Mouse (Mus musculus): Measurements from ENCODE around the gene AI661453. TPM values are rescaled to one million over a fixed set of nuclear protein-coding genes. Genes with fewer than 3 reads are reported as not detected.
"Not testable (repeated sequence)": the region's sequence is repeated elsewhere in the genome, so short reads cannot be mapped to it uniquely, and the experiment has no call there.

Gene AI661453
- polyA plus RNA-seq, 1 experiment from 2014 or later = 0.19 TPM

DNA sequence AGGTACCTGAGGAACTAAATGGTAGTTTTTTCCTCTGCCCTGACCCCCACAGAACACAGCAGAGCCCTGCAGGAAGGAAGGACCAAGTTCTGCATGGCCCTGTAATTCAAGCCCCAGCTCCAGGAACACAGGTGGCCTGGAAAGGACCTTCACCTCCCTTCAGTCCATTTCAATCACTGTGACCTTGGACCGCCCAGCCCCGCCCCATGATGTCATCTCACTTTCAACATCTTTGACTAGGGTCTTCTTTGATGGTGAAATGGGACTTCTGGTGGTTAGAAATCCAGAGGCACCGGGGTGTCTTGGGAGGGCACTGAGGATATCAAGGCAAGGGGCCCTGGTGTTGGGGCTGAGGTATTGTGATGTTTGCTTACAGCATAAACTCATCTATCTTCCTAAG, 14.8 kb upstream of the AI661453 start:
- Histone ChIP-seq H3K9me3 (replicated peaks) (no peaks in the 10 kb centered on the region), H3K27me3 (replicated peaks) (0 out of 2 replicates have a peak, but pooled peaks cover 8% of the 10 kb centered on the region), H3K4me3 (replicated peaks) (no peak overlapping the region), H3K4me1 (no peaks in the 10 kb centered on the region), H3K9ac (replicated peaks) (no peak overlapping the region), H3K36me3 (no peaks in the 10 kb centered on the region), H3K27ac (replicated peaks) (no peak overlapping the region), H3K4me2 (no peak overlapping the region)
- 90% methylated on average over 3 of the region's 3 CpGs for WGBS
- ATAC-seq (ENCODE audit: low FRiP score) = no peak

DNA sequence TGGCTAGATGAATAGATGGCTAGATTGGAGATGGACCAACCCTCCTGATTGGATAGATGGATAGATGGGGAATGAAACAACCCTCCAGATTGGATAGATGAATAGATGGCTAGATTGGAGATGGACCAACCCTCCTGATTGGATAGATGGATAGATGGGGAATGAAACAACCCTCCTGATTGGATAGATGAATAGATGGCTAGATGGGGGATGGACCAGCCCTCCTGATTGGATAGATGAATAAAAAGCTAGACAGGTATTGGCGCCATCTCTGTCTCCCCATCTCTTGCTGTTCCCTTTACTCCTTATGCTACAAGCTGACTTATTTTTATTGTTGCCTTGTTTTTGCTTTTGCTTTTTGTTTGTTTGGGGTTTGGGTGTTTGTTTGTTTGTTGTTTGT, 13.8 kb upstream of the AI661453 start:
- H3K36me3 ChIP-seq; H3K9me3 ChIP-seq (replicated peaks); ATAC-seq (ENCODE audit: low FRiP score); H3K4me3 ChIP-seq (replicated peaks); H3K27ac ChIP-seq (replicated peaks); H3K4me1 ChIP-seq; H3K4me2 ChIP-seq; H3K9ac ChIP-seq (replicated peaks); H3K27me3 ChIP-seq (replicated peaks): not testable (repeated sequence)
- 91% methylated on average over 1 of the region's 1 CpGs for WGBS

DNA sequence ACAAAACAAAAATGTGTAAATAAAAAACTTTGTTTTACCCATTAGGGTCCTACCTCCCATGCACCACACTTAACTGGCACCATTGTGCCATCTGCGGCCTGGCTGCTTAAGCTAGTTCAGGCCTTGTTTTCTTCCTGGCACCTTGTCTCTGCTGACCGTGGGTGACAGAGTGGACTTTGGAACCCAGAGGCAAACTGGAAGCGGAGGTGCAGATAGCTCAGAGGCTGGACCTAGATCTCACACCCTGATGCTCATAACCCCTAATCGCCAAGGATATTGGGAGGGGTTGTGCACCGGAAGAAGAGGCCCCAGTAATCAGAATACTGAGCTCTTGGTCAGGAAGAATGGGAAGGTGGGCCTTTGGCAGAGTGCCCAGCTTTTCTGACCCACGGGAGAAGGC, 12.2 kb upstream of the AI661453 start:
- 77% methylated on average over 6 of the region's 6 CpGs for WGBS
- no peak for ATAC-seq (ENCODE audit: low FRiP score)

DNA sequence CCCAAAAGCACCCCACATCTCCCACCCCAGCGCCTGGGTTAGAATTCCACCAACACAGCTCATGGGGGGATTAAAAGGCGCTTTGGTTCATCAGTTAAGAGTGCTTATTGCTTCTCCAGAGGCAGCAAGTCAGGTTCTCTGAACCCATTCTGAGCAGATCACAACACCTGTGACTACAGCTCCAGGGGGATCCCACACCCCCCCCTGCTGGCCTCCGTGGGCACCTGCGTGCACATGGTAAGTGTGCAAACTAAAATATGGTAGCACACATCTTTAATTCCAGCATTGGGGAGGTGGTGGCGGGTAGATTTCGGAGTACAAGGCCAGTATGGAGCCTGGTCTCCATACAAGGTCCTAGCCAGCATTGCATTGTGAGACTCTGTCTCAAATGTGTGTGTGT, 9.1 kb upstream of the AI661453 start:
- no peaks in the 10 kb centered on the region for H3K36me3 ChIP-seq
- H3K27ac ChIP-seq (replicated peaks) = no peak overlapping the region
- no peak for ATAC-seq (ENCODE audit: low FRiP score)
- WGBS = 79% methylated on average over 6 of the region's 6 CpGs
- H3K9me3 ChIP-seq (replicated peaks) = no peaks in the 10 kb centered on the region
- no peak overlapping the region for H3K4me2 ChIP-seq
- H3K27me3 ChIP-seq (replicated peaks) = peaks cover 4% of the 10 kb centered on the region; the same call in 1 of the 2 replicates
- no peak overlapping the region for H3K9ac ChIP-seq (replicated peaks)
- H3K4me1 ChIP-seq = peaks cover 8% of the 10 kb centered on the region
- H3K4me3 ChIP-seq (replicated peaks) = no peak overlapping the region

More for the DNA sequence above, 12.2 kb upstream of the AI661453 start:
- Histone ChIP-seq H3K27me3 (replicated peaks) (0 out of 2 replicates have a peak, but pooled peaks cover 3% of the 10 kb centered on the region), H3K4me2 (no peak overlapping the region), H3K4me3 (replicated peaks) (no peak overlapping the region), H3K4me1 (peaks cover 6% of the 10 kb centered on the region), H3K9me3 (replicated peaks) (no peaks in the 10 kb centered on the region), H3K27ac (replicated peaks) (no peak overlapping the region), H3K9ac (replicated peaks) (no peak overlapping the region), H3K36me3 (no peaks in the 10 kb centered on the region)

DNA sequence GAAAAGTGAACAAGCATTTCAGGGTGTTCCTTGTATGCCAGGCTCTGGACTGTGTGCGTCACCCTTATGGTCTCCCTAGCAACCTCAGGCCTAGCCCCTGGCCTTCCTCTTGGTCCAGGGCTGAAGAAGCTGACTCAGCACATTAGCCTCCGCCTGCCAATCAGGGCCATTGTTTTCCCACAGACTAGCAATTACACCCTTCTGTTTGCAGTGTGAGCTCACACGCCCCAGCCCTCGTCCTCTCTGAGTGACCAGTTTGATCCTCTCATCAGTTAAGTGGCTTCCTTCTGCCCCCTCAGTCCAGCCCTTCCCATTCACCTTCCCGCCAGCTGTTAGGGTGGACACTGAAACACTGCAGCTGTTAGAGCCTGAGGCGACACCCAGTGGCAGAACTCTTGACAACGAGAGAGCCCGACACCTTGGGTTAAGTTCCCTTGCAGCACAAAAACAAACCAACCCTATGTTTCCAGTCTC, 7.5 kb upstream of the AI661453 start:
- H3K4me2 ChIP-seq = peak overlapping the region; percentile 41
- no peak overlapping the region for H3K4me3 ChIP-seq (replicated peaks)
- ATAC-seq (ENCODE audit: low FRiP score) = peak; percentile 69; the same call in 1 of the 2 replicates
- no peaks in the 10 kb centered on the region for H3K9me3 ChIP-seq (replicated peaks)
- no peaks in the 10 kb centered on the region for H3K36me3 ChIP-seq
- no peak overlapping the region for H3K9ac ChIP-seq (replicated peaks)
- H3K27ac ChIP-seq (replicated peaks) = no peak overlapping the region
- WGBS = 3% methylated on average over 8 of the region's 8 CpGs
- peaks cover 4% of the 10 kb centered on the region for H3K27me3 ChIP-seq (replicated peaks)
- peaks cover 8% of the 10 kb centered on the region for H3K4me1 ChIP-seq

DNA sequence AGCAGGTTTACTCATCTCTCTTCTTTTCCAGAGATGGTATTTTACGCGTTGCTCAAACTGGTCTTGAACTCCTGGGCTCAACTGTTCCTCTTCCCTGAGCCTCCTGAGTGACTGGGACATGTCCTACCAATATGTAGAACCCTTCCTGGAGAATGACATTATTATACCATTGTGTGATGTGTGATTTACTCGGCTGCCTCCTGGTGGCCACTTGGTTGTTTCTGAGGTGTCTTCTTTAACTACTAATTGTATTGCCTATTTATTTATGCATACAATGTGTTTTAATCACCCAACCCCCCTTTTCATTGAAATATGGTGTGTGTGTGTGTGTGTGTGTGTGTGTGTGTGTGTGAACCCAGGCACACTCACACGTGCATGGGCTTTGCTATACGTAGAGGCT, 5.6 kb upstream of the AI661453 start:
- ATAC-seq (ENCODE audit: low FRiP score) = no peak
- H3K36me3 ChIP-seq = no peaks in the 10 kb centered on the region
- WGBS = 71% methylated on average over 5 of the region's 5 CpGs
- H3K27ac ChIP-seq (replicated peaks) = no peak overlapping the region
- no peak overlapping the region for H3K9ac ChIP-seq (replicated peaks)
- H3K9me3 ChIP-seq (replicated peaks) = no peaks in the 10 kb centered on the region
- H3K4me2 ChIP-seq = no peak overlapping the region
- H3K27me3 ChIP-seq (replicated peaks) = peaks cover 4% of the 10 kb centered on the region
- no peak overlapping the region for H3K4me3 ChIP-seq (replicated peaks)
- peaks cover 8% of the 10 kb centered on the region for H3K4me1 ChIP-seq

DNA sequence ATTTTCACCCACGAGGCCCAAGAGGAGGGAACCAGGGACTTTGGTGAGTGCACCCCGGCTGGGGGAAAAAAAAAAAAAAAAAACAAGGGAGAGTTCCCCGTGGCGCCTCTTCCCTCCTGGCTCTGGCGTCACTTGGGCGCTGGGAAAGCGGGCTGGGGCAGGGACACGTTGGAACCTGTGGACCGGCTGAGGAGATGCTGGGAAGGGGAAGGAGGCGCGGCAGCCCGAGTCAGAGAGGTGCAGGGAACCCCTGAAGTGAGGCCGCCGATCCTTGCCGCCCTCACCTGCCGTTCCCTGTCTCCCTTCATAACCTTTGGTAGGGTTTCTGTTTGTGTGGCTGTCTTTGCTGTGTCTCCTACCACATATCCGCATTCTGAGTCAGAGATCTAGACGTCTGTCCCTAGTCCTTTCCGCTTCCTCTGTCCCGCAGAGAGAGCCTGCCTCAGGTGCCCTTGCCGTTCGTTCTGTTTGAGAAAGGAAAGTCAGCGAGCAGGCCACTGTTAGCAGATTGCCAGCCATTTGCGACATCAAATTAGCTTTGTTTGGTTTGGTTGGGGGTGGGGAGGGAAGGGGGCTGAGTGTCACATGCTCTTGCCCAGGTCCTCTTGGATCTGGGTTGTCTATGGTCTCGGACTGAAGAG, 612 bp downstream of the AI661453 start, which contains the start of gene 1700001C19Rik:
Gene 1700001C19Rik, minus strand, starts transcription at position 470 of the 641 bp plus-strand sequence.
- peak within 1 kb of the TSS; percentile 32; the same call in 1 of the 2 replicates for H3K9ac ChIP-seq (replicated peaks)
- no peak for ATAC-seq (ENCODE audit: low FRiP score)
- H3K4me3 ChIP-seq (replicated peaks) = peak within 1 kb of the TSS; percentile 41
- H3K4me1 ChIP-seq = peaks cover 17% of the 10 kb centered on the region
- H3K9me3 ChIP-seq (replicated peaks) = no peaks in the 10 kb centered on the region
- H3K27me3 ChIP-seq (replicated peaks) = peaks cover 31% of the 10 kb centered on the region
- H3K4me2 ChIP-seq = peak within 1 kb of the TSS; percentile 91
- H3K27ac ChIP-seq (replicated peaks) = no peak within 1 kb of the TSS
- 3% methylated on average over 23 of the region's 25 CpGs for WGBS
- no peaks in the 10 kb centered on the region for H3K36me3 ChIP-seq

DNA sequence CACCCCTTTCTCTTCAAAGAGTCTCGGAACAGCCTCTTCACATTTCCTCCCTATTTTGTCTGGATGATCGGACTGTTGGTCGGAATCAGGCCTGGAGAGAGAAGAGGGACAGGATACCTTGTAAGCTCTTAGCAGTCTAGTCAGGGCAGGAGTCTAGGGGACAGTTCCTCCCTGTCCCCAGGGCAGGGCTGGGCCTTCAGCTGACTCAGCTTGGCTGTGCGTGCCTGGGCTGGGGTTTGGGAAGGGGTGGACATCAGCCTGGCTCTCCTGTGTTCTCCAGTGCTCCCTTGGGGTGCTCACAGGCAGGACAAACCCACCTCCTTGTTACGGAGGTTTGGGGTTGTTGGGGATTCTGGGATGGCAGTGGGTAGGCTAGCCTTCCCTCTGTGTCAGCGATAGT, 2.2 kb downstream of the AI661453 start:
- no peak for ATAC-seq (ENCODE audit: low FRiP score)
- WGBS = 72% methylated on average over 6 of the region's 6 CpGs

DNA sequence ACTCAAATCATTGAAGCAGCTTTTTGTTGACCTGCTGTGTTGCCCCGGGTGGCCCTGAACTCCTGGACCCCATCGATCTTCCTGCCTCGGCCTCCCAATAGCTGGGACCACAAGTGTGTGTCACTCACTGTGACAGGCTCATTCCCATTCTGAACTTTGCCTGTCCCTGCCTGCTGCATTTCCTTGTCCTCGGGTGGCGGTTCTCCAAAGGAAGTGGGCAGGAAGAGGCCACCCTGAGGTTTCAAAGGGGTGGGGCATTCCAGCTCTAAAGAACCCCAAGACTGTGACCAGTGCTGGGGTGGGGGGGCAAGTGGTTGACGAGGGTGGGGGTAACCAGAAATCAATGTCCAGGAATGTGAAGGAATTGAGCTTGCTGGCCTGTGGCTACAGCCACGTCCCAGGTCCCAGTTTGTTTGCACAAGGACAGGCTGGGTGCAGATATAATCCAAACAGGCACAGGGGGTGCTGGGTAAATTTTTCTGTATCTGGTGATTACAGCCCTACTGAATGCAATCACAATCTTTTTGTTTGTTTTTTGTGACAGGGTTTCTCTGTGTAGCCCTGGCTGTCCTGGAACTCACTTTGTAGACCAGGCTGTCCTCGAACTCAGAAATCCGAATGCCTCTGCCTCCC, 3.1 kb downstream of the AI661453 start:
- Histone ChIP-seq H3K27ac (replicated peaks) (no peak overlapping the region), H3K9ac (replicated peaks) (no peak overlapping the region)

More for the DNA sequence above, 2.2 kb downstream of the AI661453 start:
- no peak overlapping the region for H3K27ac ChIP-seq (replicated peaks)
- H3K4me2 ChIP-seq = no peak overlapping the region
- peaks cover 17% of the 10 kb centered on the region for H3K4me1 ChIP-seq
- peaks cover 31% of the 10 kb centered on the region for H3K27me3 ChIP-seq (replicated peaks)
- H3K36me3 ChIP-seq = no peaks in the 10 kb centered on the region
- H3K9me3 ChIP-seq (replicated peaks) = no peaks in the 10 kb centered on the region
- H3K9ac ChIP-seq (replicated peaks) = no peak overlapping the region
- no peak overlapping the region for H3K4me3 ChIP-seq (replicated peaks)

DNA sequence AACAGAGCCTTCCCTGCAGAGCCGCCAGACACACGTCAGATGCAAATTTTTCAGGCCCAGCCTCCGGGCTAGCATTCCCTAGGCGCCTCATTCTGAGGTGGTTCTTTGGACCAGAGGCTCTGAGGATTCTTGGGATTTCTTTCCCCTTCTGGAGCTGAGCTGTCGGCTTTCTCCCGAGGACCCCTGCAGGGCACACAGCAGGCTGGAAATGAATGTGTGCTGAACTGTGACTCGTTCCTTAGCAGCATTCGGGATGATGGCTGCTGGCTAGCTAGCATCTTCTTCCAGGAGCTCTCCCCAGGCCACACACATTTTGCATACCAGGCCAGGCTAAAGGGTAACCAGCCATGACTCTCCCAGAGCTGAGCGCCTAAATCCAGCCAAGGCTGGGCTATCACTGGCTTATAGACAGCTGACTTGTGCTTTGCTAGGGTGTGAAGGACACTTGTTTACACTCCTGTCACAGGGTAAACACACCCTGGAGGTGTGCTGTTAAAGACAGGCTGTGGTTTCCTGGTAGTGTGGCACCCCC, 4.0 kb downstream of the AI661453 start:
- no peaks in the 10 kb centered on the region for H3K9me3 ChIP-seq (replicated peaks)
- no peak overlapping the region for H3K9ac ChIP-seq (replicated peaks)
- no peak overlapping the region for H3K4me3 ChIP-seq (replicated peaks)
- H3K27me3 ChIP-seq (replicated peaks) = peaks cover 31% of the 10 kb centered on the region
- 0 out of 2 replicates have a peak overlapping the region, but pooled peaks have one; percentile 2 for H3K27ac ChIP-seq (replicated peaks)
- no peaks in the 10 kb centered on the region for H3K36me3 ChIP-seq
- peaks cover 17% of the 10 kb centered on the region for H3K4me1 ChIP-seq
- ATAC-seq (ENCODE audit: low FRiP score) = 0 out of 2 replicates have a peak, but pooled peaks have one; percentile 54
- H3K4me2 ChIP-seq = no peak overlapping the region
- 9% methylated on average over 9 of the region's 9 CpGs for WGBS

More for the DNA sequence above, 3.1 kb downstream of the AI661453 start:
- no peak overlapping the region for H3K4me2 ChIP-seq
- no peaks in the 10 kb centered on the region for H3K36me3 ChIP-seq
- ATAC-seq (ENCODE audit: low FRiP score) = no peak
- no peak overlapping the region for H3K4me3 ChIP-seq (replicated peaks)
- no peaks in the 10 kb centered on the region for H3K9me3 ChIP-seq (replicated peaks)
- H3K27me3 ChIP-seq (replicated peaks) = peaks cover 31% of the 10 kb centered on the region
- peaks cover 17% of the 10 kb centered on the region for H3K4me1 ChIP-seq
- WGBS = 41% methylated on average over 9 of the region's 9 CpGs

DNA sequence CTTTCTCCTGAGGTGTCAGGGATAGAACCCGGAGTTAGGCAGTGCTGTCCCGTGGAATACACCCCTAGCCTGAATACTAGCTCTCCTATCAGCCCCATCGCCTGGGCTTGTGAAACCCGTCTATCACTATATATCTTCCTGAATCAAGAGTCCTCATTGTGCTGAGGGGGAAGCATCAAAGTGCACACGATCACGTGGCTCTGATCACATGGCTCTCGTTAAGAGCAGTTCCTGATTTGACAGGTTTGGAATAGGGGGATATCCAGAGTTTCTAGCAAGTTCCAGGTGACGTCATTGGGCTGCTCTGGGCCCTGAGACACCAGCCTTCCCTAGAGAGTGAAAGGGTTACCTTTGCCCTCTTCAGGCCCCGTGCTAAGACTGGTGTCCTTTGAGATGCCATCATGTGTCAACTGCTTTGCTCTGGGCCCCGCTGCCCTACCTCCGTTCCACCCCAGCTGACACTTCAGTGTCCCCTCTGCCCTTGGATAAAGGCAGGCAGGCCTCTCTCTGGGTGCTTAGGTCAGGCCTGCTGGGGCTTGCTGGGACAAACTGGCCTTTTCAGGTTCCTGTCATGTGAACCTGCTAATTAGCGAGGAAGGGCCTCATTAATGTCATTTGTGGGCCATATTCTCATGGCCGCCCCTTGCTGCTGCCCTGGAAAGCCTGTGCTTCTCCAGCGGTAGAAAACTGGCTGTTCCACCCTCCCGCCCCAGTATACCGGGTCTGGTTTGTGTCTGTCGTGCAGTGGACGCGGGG, 5.1 kb downstream of the AI661453 start:
- Histone ChIP-seq H3K4me2 (no peak overlapping the region), H3K4me1 (peaks cover 14% of the 10 kb centered on the region), H3K9me3 (replicated peaks) (no peaks in the 10 kb centered on the region), H3K27me3 (replicated peaks) (peaks cover 25% of the 10 kb centered on the region), H3K4me3 (replicated peaks) (no peak overlapping the region), H3K27ac (replicated peaks) (no peak overlapping the region), H3K36me3 (no peaks in the 10 kb centered on the region), H3K9ac (replicated peaks) (no peak overlapping the region)
- 75% methylated on average over 19 of the region's 19 CpGs for WGBS
- ATAC-seq (ENCODE audit: low FRiP score) = no peak

All from neural tube, embryonic 15.5 days (tissue).